In the genomic region with DNA sequence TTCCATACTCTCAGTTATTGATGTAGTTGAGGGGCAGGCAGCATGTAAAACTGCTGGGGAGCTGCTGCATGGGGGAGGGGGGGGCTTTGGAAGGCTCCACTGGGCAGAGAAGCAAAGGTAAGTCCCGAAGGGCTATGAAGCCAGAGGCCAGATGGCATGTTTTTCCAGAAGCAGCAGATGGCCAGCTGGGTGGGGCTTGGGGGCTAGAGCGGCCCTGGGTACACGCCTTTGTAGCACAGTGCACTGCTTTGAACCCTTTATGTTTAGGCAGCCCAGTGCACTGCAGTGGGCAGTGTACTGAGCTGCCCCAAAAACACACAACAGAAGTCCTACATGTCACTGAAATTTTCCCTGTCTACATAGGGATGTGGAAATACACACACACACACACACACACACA, we compare ENCODE assay signal across 8 mouse cellular contexts. TPM values are rescaled to one million over a fixed set of nuclear protein-coding genes. Genes with fewer than 3 reads are reported as not detected.
DNase-seq lines count a peak whose midpoint lies in the region; ATAC-seq lines count a peak whose summit lies in the region.

No protein-coding gene starts in this region.

- peaks cover 4% of the 10 kb centered on the region for H3K4me1 ChIP-seq in neural tube, embryonic 15.5 days
- H3K4me1 ChIP-seq in hindbrain, embryonic 10.5 days (replicated peaks) = peaks cover 21% of the 10 kb centered on the region
- peaks cover 33% of the 10 kb centered on the region for H3K4me1 ChIP-seq in liver, embryonic 15.5 days (replicated peaks)
- H3K4me1 ChIP-seq in heart, embryonic 12.5 days (replicated peaks) = peaks cover 10% of the 10 kb centered on the region

- H3K4me2 ChIP-seq in neural tube, embryonic 15.5 days = no peak overlapping the region
- peak overlapping the region; percentile 4; the same call in 1 of the 2 replicates for H3K4me2 ChIP-seq in liver, embryonic 15.5 days
- no peak overlapping the region for H3K4me2 ChIP-seq in heart, embryonic 12.5 days

- H3K9me3 ChIP-seq in neural tube, embryonic 15.5 days (replicated peaks) = no peaks in the 10 kb centered on the region
- H3K9me3 ChIP-seq in hindbrain, embryonic 10.5 days = no peaks in the 10 kb centered on the region
- H3K9me3 ChIP-seq in liver, embryonic 15.5 days (replicated peaks) = no peaks in the 10 kb centered on the region
- no peaks in the 10 kb centered on the region for H3K9me3 ChIP-seq in heart, embryonic 12.5 days (replicated peaks)

- H3K36me3 ChIP-seq in neural tube, embryonic 15.5 days = no peaks in the 10 kb centered on the region
- H3K36me3 ChIP-seq in hindbrain, embryonic 10.5 days = no peaks in the 10 kb centered on the region
- H3K36me3 ChIP-seq in liver, embryonic 15.5 days (replicated peaks) = 0 out of 2 replicates have a peak, but pooled peaks cover 2% of the 10 kb centered on the region
- H3K36me3 ChIP-seq in heart, embryonic 12.5 days = no peaks in the 10 kb centered on the region

- H3K9ac ChIP-seq in neural tube, embryonic 15.5 days (replicated peaks) = no peak overlapping the region
- no peak overlapping the region for H3K9ac ChIP-seq in liver, embryonic 15.5 days
- no peak overlapping the region for H3K9ac ChIP-seq in heart, embryonic 12.5 days

- no peak overlapping the region for H3K27ac ChIP-seq in neural tube, embryonic 15.5 days (replicated peaks)
- H3K27ac ChIP-seq in hindbrain, embryonic 10.5 days = peak overlapping the region; percentile 80
- H3K27ac ChIP-seq in liver, embryonic 15.5 days (replicated peaks) = peak overlapping the region; percentile 33; the same call in 1 of the 2 replicates
- H3K27ac ChIP-seq in heart, embryonic 12.5 days (ENCODE audit: poor library complexity, severe bottlenecking) = no peak overlapping the region

- H3K4me3 ChIP-seq in neural tube, embryonic 15.5 days (replicated peaks) = no peak overlapping the region
- H3K4me3 ChIP-seq in hindbrain, embryonic 10.5 days = no peak overlapping the region
- no peak overlapping the region for H3K4me3 ChIP-seq in liver, embryonic 15.5 days (replicated peaks)
- H3K4me3 ChIP-seq in heart, embryonic 12.5 days = no peak overlapping the region

- WGBS in neural tube, embryonic 15.5 days = 20% methylated on average over 3 of the region's 3 CpGs
- 60% methylated on average over 3 of the region's 3 CpGs for WGBS in hindbrain, embryonic 10.5 days
- 20% methylated on average over 3 of the region's 3 CpGs for WGBS in liver, embryonic 15.5 days (ENCODE audit: insufficient replicate concordance)
- 54% methylated on average over 3 of the region's 3 CpGs for WGBS in heart, embryonic 12.5 days

- no peak for ATAC-seq in neural tube, embryonic 15.5 days (ENCODE audit: low FRiP score)
- peak; percentile 44; the same call in 1 of the 2 replicates for ATAC-seq in liver, embryonic 15.5 days (ENCODE audit: insufficient read depth)
- no peak for ATAC-seq in heart, embryonic 12.5 days (ENCODE audit: insufficient number of reproducible peaks, low FRiP score)

- DNase-seq in neural tube, embryonic 10.5 days (ENCODE audit: extremely low spot score, low spot score) = peak; percentile 31
- DNase-seq in hindbrain, embryonic 10.5 days (ENCODE audit: low spot score) = peak; percentile 67
- peak; percentile 54 for DNase-seq in retina, postnatal 7 days (ENCODE audit: low read depth, low spot score)
- no peak for DNase-seq in left cerebral cortex, adult 8-10 months (ENCODE audit: low spot score in 2 of 2)
- no peak for DNase-seq in right cerebral cortex, postnatal 14 days

- H3K27me3 ChIP-seq in neural tube, embryonic 15.5 days (replicated peaks) = no peaks in the 10 kb centered on the region
- no peaks in the 10 kb centered on the region for H3K27me3 ChIP-seq in hindbrain, embryonic 10.5 days (ENCODE audit: insufficient read depth, poor library complexity, severe bottlenecking)
- no peaks in the 10 kb centered on the region for H3K27me3 ChIP-seq in liver, embryonic 15.5 days
- no peaks in the 10 kb centered on the region for H3K27me3 ChIP-seq in heart, embryonic 12.5 days (replicated peaks)

RNA-seq across cellular contexts. Expression of gene Fuca1, which starts 7.7 kb away (rescaled TPM):
- 68.6 and 71.5 TPM in 2 replicates for polyA plus RNA-seq in neural tube, embryonic 15.5 days (2015; fragmentation: Nextera tagmentation; extraction: Ambion mirVana)
- polyA plus RNA-seq in hindbrain, embryonic 10.5 days (2016; fragmentation: Nextera tagmentation; extraction: Ambion mirVana) = 54.3 and 59.5 TPM in 2 replicates
- polyA plus RNA-seq in liver, embryonic 15.5 days (2015; fragmentation: Nextera tagmentation; extraction: Ambion mirVana) = 24.0 and 29.4 TPM in 2 replicates
- polyA plus RNA-seq in heart, embryonic 12.5 days (2016; fragmentation: Nextera tagmentation; extraction: Ambion mirVana) = 36.4 and 41.7 TPM in 2 replicates
- total RNA-seq in left cerebral cortex, adult 8-10 months (2022) = 10 to 100 TPM; 33.5 to 54.6 (median 51.0) TPM

RNA-seq across cellular contexts. Expression of gene Cnr2, which starts 17.6 kb away (rescaled TPM):
- 0.10 and 0.50 TPM in 2 replicates for polyA plus RNA-seq in neural tube, embryonic 15.5 days (2015; fragmentation: Nextera tagmentation; extraction: Ambion mirVana)
- 0.21 and 0.66 TPM in 2 replicates for polyA plus RNA-seq in hindbrain, embryonic 10.5 days (2016; fragmentation: Nextera tagmentation; extraction: Ambion mirVana)
- 2.8 and 3.0 TPM in 2 replicates for polyA plus RNA-seq in liver, embryonic 15.5 days (2015; fragmentation: Nextera tagmentation; extraction: Ambion mirVana)
- polyA plus RNA-seq in heart, embryonic 12.5 days (2016; fragmentation: Nextera tagmentation; extraction: Ambion mirVana) = 0.46 and 0.70 TPM in 2 replicates
- under 1 TPM; 0.13 to 0.74 (median 0.40) TPM for total RNA-seq in left cerebral cortex, adult 8-10 months (2022)

RNA-seq across cellular contexts. Expression of gene Hmgcl, which starts 33.4 kb away (rescaled TPM):
- polyA plus RNA-seq in neural tube, embryonic 15.5 days (2015; fragmentation: Nextera tagmentation; extraction: Ambion mirVana) = 68.2 and 68.9 TPM in 2 replicates
- polyA plus RNA-seq in hindbrain, embryonic 10.5 days (2016; fragmentation: Nextera tagmentation; extraction: Ambion mirVana) = 60.3 and 61.4 TPM in 2 replicates
- 91.4 and 96.5 TPM in 2 replicates for polyA plus RNA-seq in liver, embryonic 15.5 days (2015; fragmentation: Nextera tagmentation; extraction: Ambion mirVana)
- 70.4 and 74.5 TPM in 2 replicates for polyA plus RNA-seq in heart, embryonic 12.5 days (2016; fragmentation: Nextera tagmentation; extraction: Ambion mirVana)
- 10 to 100 TPM; 35.7 to 39.3 (median 37.6) TPM for total RNA-seq in left cerebral cortex, adult 8-10 months (2022)

RNA-seq across cellular contexts. Expression of gene Pnrc2, which starts 39.2 kb away (rescaled TPM):
- polyA plus RNA-seq in neural tube, embryonic 15.5 days (2015; fragmentation: Nextera tagmentation; extraction: Ambion mirVana) = 82.1 and 114 TPM in 2 replicates
- polyA plus RNA-seq in hindbrain, embryonic 10.5 days (2016; fragmentation: Nextera tagmentation; extraction: Ambion mirVana) = 171 and 204 TPM in 2 replicates
- 77.1 and 78.3 TPM in 2 replicates for polyA plus RNA-seq in liver, embryonic 15.5 days (2015; fragmentation: Nextera tagmentation; extraction: Ambion mirVana)
- 124 and 131 TPM in 2 replicates for polyA plus RNA-seq in heart, embryonic 12.5 days (2016; fragmentation: Nextera tagmentation; extraction: Ambion mirVana)
- 10 to 100 TPM; 39.6 to 49.8 (median 44.9) TPM for total RNA-seq in left cerebral cortex, adult 8-10 months (2022)

RNA-seq across cellular contexts. Expression of gene Gale, which starts 50.7 kb away (rescaled TPM):
- 47.7 and 53.5 TPM in 2 replicates for polyA plus RNA-seq in neural tube, embryonic 15.5 days (2015; fragmentation: Nextera tagmentation; extraction: Ambion mirVana)
- 48.5 and 49.7 TPM in 2 replicates for polyA plus RNA-seq in hindbrain, embryonic 10.5 days (2016; fragmentation: Nextera tagmentation; extraction: Ambion mirVana)
- 38.6 and 46.9 TPM in 2 replicates for polyA plus RNA-seq in liver, embryonic 15.5 days (2015; fragmentation: Nextera tagmentation; extraction: Ambion mirVana)
- polyA plus RNA-seq in heart, embryonic 12.5 days (2016; fragmentation: Nextera tagmentation; extraction: Ambion mirVana) = 27.6 and 28.8 TPM in 2 replicates
- 10 to 100 TPM; 21.7 to 26.5 (median 23.4) TPM for total RNA-seq in left cerebral cortex, adult 8-10 months (2022)

Comparison
In these comparisons a context has a peak if more than half of its experiments do, and no peak if none do; other contexts are left out.
1. DNase-seq: peak in neural tube, embryonic 10.5 days (single experiment), hindbrain, embryonic 10.5 days (single experiment) and retina, postnatal 7 days (single experiment); none in left cerebral cortex, adult 8-10 months (0 of 2) and right cerebral cortex, postnatal 14 days (single experiment).
2. H3K27ac ChIP-seq: peak in hindbrain, embryonic 10.5 days (single experiment) and liver, embryonic 15.5 days (single experiment); none in neural tube, embryonic 15.5 days (single experiment) and heart, embryonic 12.5 days (single experiment).